Mouse (Mus musculus) megakaryocyte, embryonic 14.5 days (primary cell): ENCODE measurements around the gene Tcaf3.

Experiments
- FLI1 ChIP-seq: IDR thresholded peaks from 2 replicates; pipeline ENCODE4 v1.6.1; 2012; ENCODE audit warnings: low read length, inconsistent platforms, mixed read lengths
- GATA1 ChIP-seq: IDR thresholded peaks from 3 replicates; pipeline ENCODE4 v1.6.1; 2012; ENCODE audit warnings: mixed read lengths, low read length, inconsistent platforms, borderline replicate concordance

DNA sequence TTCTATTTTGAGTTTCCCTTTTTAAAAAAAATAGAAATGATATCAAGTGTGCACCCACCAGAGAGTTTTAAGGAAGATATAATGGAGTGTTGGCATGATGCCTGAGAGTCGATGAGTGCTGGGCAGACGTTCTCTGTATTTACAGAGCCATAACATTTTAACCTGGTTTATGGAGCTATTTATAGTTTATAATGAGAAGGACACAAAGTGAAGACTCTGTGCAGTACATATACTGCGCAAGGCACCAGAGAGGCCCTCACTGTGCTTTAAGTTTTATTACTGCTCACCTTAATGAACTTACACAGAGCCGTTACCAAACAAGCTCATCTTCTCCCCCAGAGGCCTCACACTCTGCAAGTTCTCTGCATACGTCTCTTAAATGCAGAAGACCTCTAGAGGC lies 36.6 kb downstream of the Tcaf3 start:
- TF ChIP-seq GATA1 (no peak), FLI1 (no peak)
